Mouse (Mus musculus) fat pad, adult 2 months (tissue): ENCODE measurements at regions not wholly inside any gene's neighbourhood (a gene's known extent, or its start where the extent isn't known, plus 50 kb on each side); places are given as distances from the start of the nearest gene placed in this dataset.
"Not testable (repeated sequence)": the region's sequence is repeated elsewhere in the genome, so short reads cannot be mapped to it uniquely, and the experiment has no call there.

Experiments used
- DNase-seq: peaks from one replicate; pipeline ENCODE4 v3.0.0-alpha.2; 2011; ENCODE audit warnings: low read depth, low spot score; ENCODE audit errors: extremely low read depth

GRCm38 (mm10) chr9:97297538-97297937, 72.2 kb downstream of the Trim42 start:
- no peak for DNase-seq

DNA sequence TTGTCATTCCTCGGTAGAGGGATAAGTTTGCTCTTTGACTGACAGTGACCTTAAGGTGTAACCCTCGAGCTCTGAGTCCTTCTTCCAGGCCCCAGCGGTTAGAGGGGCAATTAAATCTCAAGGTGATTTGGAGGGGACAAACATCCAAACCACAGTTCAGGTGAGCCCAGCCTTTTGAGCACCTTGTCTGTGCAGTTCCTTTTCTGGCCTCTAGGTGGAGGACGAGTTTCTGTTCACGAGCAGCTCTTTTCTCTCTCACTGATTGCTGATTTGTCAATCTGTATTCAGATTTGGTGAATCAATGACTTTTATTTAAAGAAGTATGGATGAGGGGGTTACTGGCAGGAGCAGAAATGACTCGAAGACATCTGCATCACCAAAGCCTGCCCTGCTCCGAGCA, 74.0 kb downstream of the Trim42 start:
- DNase-seq, result no peak

- DNase-seq, result no peak
These were observed 77.9 kb downstream of the Trim42 start for GRCm38 (mm10) chr9:97291870-97292269.

DNA sequence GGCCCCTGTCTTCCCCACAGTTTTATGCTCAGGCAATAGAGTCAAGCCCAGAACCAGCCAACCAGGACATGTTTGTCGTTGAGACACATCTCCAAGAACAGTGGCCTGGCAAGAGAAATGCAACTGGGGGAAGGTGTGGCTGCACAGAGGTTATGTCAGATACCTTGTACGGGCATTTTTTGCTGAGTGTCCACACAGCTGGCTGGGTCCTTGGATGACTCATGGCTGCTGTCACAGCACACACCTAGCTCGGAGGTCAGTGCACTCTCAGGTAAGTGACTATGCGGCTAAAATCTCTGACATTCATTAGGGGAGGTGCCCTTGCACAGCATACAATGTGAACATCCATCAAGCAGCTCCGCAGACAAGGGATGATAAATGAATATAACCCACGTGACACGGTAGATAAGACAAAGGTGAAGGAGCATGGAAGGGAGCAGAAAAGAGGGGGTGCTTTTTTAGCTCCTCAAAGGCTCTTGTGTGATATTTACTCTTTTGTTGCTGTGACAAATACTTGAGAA, 85.4 kb downstream of the Trim42 start:
- no peak for DNase-seq

- DNase-seq, result no peak
These were observed 87.7 kb downstream of the Trim42 start for GRCm38 (mm10) chr9:97282090-97282489.

DNA sequence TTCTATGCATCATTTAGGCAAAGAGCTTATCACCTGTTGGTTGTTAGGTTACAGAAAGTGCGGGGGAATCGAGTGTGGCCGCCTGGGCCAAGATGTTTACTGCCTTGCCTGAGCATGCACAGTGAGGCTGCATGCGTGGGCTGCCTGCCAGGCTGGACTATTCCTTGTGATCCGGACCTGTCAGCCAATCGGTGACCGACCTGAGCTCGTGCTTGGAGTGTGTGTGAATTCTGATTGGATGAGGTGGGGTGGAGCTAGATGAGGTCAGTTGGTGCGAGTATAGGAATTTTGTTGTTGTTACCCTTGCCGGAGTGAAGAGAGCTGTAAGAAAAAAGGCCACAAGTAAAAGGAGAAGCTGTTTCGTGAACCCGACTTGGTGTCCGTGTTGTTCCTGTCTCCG, 94.3 kb downstream of the Trim42 start:
- not testable (repeated sequence) for DNase-seq

GRCm38 (mm10) chr9:97273891-97274290, 95.9 kb downstream of the Trim42 start:
- no peak for DNase-seq

GRCm38 (mm10) chr9:97272061-97272460, 97.7 kb downstream of the Trim42 start:
- DNase-seq, result no peak

DNA sequence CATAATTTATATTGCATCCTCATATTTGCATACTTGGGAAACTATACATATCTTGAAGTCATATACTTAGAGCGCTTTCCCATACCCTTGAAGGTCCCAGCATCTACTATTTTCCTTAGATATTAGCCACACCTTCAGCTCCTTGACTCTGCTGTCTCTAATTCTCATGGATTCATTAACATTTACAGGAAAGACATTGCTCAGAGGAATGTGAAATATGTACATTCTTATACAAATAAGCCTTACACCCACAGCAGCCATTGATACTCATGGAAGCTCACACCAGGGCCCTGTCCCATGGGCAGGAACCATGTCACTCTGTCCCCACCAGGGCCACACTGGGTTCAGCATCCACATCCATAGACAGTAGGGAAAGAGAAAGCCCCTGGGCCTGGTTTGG, 122.1 kb downstream of the Trim42 start:
- DNase-seq, result no peak

GRCm38 (mm10) chr9:97226074-97226473, 115.1 kb upstream of the Slc25a36 start:
- no peak for DNase-seq

- no peak for DNase-seq
These were observed 113.6 kb upstream of the Slc25a36 start for GRCm38 (mm10) chr9:97224549-97224948.

GRCm38 (mm10) chr9:97214806-97215205, 103.8 kb upstream of the Slc25a36 start:
- no peak for DNase-seq

DNA sequence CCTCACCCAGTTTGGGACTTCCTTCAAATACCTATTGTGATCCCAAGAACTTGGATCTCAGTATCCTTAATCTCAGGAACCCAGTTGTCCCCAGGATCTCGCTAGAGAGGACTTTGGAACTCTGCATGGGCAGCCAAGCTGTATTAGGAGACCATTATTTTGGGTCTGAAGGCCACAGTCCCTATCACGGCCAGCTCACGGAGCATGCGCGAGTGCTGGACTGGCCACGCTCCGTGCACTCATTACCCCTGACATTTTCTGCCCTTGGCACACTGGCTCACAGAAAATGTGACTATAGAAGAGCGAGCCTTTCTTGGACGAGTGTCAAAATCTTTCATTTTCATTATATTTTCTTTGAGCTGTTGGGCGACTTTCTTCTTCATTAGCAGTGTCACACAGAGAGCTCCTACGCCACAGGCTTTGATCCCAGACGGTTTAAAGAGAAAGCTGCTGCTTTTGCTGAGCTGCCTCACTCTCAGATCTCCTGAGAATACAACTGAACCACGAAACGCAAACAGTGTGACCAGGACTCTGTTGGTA, 79.4 kb upstream of the Slc25a36 start:
- no peak for DNase-seq

DNA sequence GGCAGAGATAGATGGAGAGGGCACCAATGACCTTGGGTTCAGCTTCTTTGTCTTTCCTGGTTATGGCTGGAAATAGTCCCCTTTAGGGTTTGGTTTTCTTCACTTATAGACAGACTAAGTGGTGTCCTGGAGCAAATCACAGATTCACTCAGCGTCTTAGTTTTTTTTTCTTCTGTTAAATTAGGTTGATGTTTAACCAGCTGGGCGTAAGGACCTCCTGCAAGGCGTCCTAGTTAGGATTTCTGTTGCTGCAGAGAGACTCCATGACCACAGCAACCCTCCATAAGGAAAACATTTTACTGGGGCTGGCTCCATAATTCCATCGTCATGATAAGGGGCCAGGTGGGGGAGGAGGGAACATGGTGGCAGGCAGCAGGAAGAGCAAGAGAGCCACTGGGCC, 78.7 kb upstream of the Slc25a36 start:
- DNase-seq, result no peak

DNA sequence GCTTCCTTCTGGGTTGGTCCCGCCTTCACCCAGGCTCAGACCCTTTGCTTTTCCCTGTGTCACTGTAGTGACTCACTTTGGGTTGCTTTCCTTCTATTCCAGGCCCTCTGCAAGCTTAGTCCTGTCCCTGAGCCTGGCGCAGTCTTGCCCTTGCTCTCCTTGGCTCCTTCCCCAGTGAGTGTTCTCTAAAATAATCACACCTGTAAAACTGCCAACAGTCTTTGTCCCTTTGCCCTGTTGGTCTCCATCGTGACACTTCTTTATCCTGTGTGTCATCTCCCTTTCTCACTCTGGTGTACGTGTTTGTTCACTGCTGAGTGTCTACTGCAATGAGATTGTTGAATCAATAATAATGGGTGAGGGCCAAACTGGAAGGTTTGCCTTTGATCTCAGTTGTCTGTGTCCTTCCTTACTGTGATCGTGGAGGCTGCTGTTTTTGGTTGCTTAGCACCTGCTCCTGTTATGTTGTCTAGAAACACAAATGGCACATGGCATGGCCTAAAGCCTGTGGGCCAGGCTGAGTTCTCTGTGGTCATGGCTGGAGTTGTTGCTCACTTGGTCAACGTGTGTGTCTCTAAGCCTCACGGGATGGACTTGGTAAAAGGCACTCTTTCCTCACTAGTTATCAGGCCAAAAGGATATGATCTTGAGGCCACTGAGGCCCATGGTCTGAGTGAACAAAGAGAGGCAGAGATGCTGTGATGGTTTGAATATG, 77.8 kb upstream of the Slc25a36 start:
- peak; percentile 57 for DNase-seq

- DNase-seq, result no peak
These were observed 62.4 kb upstream of the Slc25a36 start for GRCm38 (mm10) chr9:97173230-97173951.

DNA sequence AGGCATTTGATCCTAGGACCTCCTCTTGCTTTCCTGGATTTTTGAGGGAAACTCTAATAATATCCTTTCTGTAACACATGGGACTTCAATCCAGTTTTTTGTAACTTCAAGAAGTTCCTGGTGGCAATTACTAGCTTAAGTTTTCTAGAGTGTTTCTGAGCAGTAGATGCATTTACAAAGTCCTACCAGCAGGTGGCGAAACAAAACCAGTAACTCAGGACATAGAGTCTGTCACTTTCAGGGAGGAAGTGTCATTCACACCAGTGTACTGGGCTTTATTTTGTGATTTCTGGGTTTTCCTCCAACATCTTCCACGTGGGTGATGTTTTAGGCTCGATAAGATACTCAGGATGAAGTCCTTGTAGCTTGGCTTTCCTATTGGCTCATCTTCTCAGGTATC, 61.1 kb upstream of the Slc25a36 start:
- DNase-seq, result no peak

GRCm38 (mm10) chr9:97171484-97171883, 60.5 kb upstream of the Slc25a36 start:
- no peak for DNase-seq

DNA sequence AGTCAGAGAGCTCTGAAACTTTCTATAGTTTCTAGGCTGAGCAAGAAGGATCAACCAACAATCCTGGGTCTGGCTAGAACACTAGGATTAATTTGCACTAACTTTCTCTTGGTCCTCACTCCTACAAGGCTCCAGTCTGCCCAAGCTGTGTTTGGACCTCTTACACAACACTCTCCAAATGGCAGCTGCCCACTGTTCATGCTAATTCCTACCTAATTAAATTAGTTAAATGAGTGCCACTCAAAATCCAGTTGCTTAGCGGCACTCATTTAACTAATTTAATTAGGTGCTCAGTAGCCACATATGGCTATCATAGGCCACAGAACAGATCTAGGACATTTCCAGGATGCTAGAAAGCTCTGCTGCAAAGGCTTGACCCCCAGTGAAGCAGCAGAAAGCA, 59.9 kb upstream of the Slc25a36 start:
- no peak for DNase-seq

DNA sequence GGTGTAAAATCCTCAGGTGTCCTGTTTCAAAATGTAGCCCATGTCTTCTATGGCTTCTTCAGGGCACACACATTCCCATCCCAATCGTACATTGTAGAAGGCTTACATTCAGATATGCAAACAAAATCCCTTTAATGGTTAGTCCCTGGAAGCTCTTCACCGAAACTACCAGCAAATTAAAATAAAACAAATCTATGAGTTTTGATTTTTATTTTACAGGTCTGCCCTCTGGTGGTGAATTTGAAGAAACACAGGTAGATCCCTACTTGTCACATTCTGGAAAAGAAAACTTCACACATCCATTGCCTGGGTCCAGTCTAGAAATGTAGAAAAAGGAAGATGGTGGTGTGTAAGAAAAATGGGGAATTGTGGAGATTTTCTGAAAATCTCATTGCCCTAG, 51.5 kb upstream of the Slc25a36 start:
- DNase-seq, result no peak
